Mouse (Mus musculus) liver (tissue): ENCODE measurements around the gene Ghdc.
"Not testable (repeated sequence)": the region's sequence is repeated elsewhere in the genome, so short reads cannot be mapped to it uniquely, and the experiment has no call there.

Experiments used
- DNase-seq: peaks from one replicate; pipeline ENCODE4 v3.0.0-alpha.2; 2020; ENCODE audit warnings: mixed read lengths

The Ghdc gene

GRCm38 (mm10) chr11:100770646-100771408, at the start of gene Ghdc:
Gene Ghdc (minus strand): TSS chr11:100770957.
- peak; percentile 79 for DNase-seq

GRCm38 (mm10) chr11:100820047-100820446, 49.3 kb upstream of the Ghdc start:
- no peak for DNase-seq

- DNase-seq, result peak; percentile 54
Observed at GRCm38 (mm10) chr11:100819626-100820025, 48.9 kb upstream of the Ghdc start.

- DNase-seq, result peak; percentile 36
Observed at GRCm38 (mm10) chr11:100819048-100819447, 48.3 kb upstream of the Ghdc start.

GRCm38 (mm10) chr11:100818359-100819012, 47.7 kb upstream of the Ghdc start:
- peak; percentile 32 for DNase-seq

- no peak for DNase-seq
Observed at GRCm38 (mm10) chr11:100817311-100817710, 46.6 kb upstream of the Ghdc start.

GRCm38 (mm10) chr11:100816801-100817200, 46.0 kb upstream of the Ghdc start:
- no peak for DNase-seq

- DNase-seq, result no peak
Observed at GRCm38 (mm10) chr11:100816342-100816741, 45.6 kb upstream of the Ghdc start.

- peak; percentile 83 for DNase-seq
Observed at GRCm38 (mm10) chr11:100814498-100814897, 43.7 kb upstream of the Ghdc start.

- no peak for DNase-seq
Observed at GRCm38 (mm10) chr11:100811132-100811531, 40.4 kb upstream of the Ghdc start.

- no peak for DNase-seq
Observed at GRCm38 (mm10) chr11:100810516-100810915, 39.8 kb upstream of the Ghdc start.

GRCm38 (mm10) chr11:100806380-100807305, 35.9 kb upstream of the Ghdc start:
- no peak for DNase-seq

- DNase-seq, result no peak
Observed at GRCm38 (mm10) chr11:100805535-100805934, 34.8 kb upstream of the Ghdc start.

GRCm38 (mm10) chr11:100804409-100804808, 33.7 kb upstream of the Ghdc start:
- no peak for DNase-seq

- no peak for DNase-seq
Observed at GRCm38 (mm10) chr11:100799426-100799825, 28.7 kb upstream of the Ghdc start.

- no peak for DNase-seq
Observed at GRCm38 (mm10) chr11:100796585-100796984, 25.8 kb upstream of the Ghdc start.

GRCm38 (mm10) chr11:100795386-100795785, 24.6 kb upstream of the Ghdc start:
- DNase-seq, result no peak

GRCm38 (mm10) chr11:100791457-100792049, 20.8 kb upstream of the Ghdc start:
- no peak for DNase-seq

GRCm38 (mm10) chr11:100790644-100791043, 19.9 kb upstream of the Ghdc start:
- not testable (repeated sequence) for DNase-seq

GRCm38 (mm10) chr11:100789702-100790101, 18.9 kb upstream of the Ghdc start:
- DNase-seq, result no peak

GRCm38 (mm10) chr11:100785774-100786173, 15.0 kb upstream of the Ghdc start:
- DNase-seq, result no peak

- DNase-seq, result no peak
Observed at GRCm38 (mm10) chr11:100784286-100784685, 13.5 kb upstream of the Ghdc start.

GRCm38 (mm10) chr11:100782568-100782967, 11.8 kb upstream of the Ghdc start:
- DNase-seq, result no peak
